Mouse (Mus musculus) heart, adult 18-20 months (tissue): ENCODE measurements around the gene Rgs18. TPM values are rescaled to one million over a fixed set of nuclear protein-coding genes. Genes with fewer than 3 reads are reported as not detected.
A peak's percentile ranks its signal among the peaks of the same experiment; 100 is the strongest.

Experiments
- DNase-seq, 2 experiments: peaks; one replicate each; pipeline ENCODE4 v3.0.0; 2021 to 2022; ENCODE audit warnings: mixed read lengths in 1 of 2
- long read RNA-seq, 2 experiments: library from polyadenylated mRNA; stranded (forward); transcript quantifications; one replicate each; pipeline ENCODE4 v2.0.0; 2021
- total RNA-seq, 2 experiments: library from RNA; stranded (reverse); gene quantifications; 2 replicates each; pipeline ENCODE4 v1.2.3; 2021

The Rgs18 gene
- total RNA-seq: 1 to 10 TPM; 2.6 to 2.8 TPM
- long read RNA-seq, experiment 1, partial matches to known transcripts: 0 of 2 reads
- long read RNA-seq, experiment 1, other reads (novel, unspliced or antisense): 1 of 2 reads
- long read RNA-seq, experiment 2, partial matches to known transcripts: 0 of 1 reads
- long read RNA-seq, experiment 2, other reads (novel, unspliced or antisense): 1 of 1 reads

DNA sequence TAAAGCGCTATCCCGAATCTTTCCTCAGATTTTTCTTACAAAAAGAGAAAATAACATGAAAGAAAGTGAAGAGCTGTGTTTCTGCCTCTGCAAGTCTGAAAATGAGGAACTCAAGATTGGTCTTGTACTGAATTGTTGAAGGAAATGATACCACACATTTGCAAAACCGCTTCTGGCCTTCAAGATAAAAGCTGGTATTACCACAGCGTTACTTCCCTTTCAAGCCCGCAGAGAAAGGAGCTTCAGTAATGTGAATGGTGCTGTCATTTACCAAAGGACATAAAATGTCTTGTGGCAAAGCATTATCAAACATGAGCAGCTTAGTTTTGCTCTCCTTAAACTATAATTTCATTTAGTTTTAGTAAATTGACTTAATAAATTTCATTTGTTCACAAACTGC is at the start of gene Rgs18:
Gene Rgs18, minus strand, starts transcription at position 105 of the 400 bp plus-strand sequence.
- DNase-seq: peak in 1 of 2 experiments; percentile 35

DNA sequence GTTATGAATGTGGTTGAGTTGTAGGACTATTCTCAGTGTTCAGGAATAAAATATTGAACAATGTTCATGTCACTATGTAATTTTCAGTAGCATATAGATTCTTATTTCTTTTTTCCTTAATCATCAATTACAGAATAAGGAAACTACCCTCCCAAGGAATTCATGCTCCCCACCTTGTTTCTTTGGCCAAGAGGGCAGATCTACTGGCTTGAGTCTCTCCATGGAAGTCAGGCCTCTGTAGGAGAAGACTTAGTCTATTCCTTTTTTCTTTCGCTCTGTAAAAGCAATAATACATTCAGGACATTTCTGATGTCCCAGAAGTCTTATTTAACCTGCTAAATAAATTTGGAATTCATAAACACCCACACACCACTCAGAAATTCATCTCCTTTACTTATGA is 841 bp downstream of the Rgs18 start:
- no peak for DNase-seq

DNA sequence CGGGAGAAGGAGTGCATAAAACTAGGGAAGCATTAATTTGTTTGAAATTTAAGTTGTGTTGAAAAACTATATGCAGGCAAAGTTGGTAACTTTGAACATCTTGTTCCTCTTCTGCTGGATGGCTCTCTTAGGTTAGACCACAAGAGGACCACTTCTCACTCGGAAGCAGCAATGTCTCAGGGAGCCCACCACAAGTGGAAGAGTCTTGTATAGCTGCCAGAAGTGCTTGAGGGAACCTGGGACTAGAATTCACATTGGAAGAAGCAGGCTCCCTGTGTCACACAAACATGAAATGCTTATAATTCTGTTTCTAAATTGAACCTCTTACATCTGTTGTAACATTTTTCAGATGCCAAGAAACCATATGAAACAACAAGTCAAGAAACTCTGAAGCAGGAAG is 9.0 kb downstream of the Rgs18 start:
- peak; percentile 4 to 6 for DNase-seq

DNA sequence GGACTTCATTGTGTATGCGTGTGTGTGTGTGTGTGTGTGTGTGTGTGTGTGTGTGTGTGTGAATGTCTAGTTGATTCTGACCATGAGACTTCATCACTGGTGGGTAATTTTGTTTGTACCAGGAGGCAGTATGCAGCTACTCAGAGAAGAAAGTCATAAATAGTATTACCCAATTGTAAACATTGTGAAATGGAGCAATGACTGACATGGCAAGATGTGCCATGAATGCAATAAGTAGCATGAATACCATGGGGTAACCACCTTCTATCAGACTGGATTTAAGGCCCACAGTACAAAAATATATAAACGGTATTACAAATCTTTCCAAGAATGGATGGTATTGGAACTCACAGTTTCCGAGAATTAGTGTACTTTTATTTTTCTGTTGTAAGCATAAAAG is 14.4 kb downstream of the Rgs18 start:
- no peak for DNase-seq

DNA sequence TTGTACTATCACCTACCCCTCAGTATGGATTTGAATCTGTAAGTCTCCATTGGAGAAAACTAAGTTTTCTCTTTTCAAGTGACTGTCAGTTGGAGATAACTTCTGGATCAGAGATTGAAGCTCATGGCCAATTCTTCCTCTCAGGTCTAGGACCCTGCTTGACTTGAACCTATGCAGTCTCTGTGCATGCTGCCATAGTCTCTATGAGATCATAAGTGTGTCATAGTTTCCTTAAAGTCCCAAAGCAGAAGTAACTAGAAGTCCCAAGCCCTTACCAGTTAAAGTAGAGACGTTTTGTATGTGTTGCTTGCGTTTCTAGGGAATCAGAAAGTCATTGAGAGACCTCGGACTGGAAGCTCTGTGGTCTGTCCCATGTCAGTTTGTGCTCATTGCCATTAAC is 24.5 kb downstream of the Rgs18 start:
- DNase-seq: no peak

DNA sequence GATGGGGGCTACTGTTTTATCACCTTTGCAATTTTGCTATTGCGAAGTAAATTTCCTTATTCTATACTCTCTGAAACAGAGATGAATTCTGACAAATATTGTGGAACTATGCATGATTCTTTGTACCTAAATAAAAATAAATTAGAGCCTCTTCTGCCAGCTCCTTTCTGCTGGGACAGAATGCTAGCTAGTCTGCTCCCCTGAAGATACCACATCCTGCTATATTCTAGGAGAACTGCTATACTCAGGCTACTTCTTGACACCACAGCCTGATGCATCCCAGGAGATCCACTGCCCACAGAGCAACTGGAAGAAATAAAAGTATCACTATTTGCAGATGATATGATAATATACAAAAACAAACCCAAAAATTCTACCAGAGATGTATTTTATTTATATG is 29.1 kb downstream of the Rgs18 start:
- DNase-seq: no peak

DNA sequence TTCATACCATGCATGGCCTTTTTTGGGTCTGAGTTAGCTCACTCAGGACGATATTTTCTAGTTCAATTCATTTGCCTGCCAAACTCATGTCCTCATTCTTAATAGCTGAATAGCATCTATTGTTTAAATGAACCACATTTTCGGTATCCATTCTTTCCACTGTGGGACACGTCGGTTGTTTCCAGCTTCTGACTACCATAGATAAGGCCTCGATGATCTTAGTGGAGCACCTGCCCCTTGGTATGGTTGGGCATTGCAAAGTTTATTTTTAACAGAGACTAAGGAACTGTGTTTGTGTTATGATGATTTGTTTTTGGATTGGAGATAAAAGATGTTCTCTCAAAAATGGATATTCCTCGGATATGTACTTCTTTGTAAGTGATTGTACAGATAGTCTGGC is 37.5 kb downstream of the Rgs18 start:
- DNase-seq: no peak

DNA sequence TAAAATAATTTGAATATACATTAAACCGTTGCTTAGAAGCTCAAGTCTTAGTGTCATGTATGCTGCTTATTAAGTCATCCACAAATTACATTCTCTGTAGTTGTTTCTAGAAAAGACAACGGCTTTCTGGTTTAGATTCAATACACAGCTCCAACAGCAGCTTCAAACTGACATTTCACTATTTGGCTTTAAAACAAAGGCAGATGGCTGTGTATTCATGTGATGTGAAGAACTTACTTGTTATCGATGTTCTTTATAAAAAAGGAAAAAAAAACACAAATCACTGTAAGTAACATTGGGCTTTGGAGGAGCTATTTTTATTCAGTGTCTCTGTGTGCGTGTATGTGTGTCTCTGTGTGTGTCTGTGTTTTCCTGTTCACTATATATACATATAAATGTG is 54.5 kb downstream of the Rgs18 start:
- no peak for DNase-seq

DNA sequence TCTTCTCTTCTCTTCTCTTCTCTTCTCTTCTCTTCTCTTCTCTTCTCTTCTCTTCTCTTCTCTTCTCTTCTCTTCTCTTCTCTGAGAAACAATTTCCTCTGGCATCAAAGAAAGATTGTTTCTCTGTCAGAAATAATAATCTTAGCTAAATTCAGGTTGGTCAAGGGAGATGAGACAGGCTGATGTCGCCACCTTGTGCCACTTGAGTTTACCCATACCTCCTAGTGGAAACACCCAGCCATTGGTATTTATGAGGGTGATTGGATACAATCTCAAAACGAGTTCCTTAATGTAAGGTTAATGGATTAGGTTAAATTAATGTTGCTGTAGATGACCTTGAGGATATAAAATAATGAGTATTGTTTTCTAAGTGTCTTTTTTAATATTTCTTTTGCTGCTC is 70.9 kb downstream of the Rgs18 start:
- DNase-seq: no peak

Other genes with a start within 250 kb of the Rgs18 start
- gene Rgs21, start 207.8 kb downstream of the Rgs18 start, total RNA-seq: not detected